Mouse (Mus musculus): ENCODE results near the gene Dnm2. TPM values are rescaled to one million over a fixed set of nuclear protein-coding genes. Genes with fewer than 3 reads are reported as not detected.

Gene Dnm2
- 100 to 1,000 TPM in 1 of 3 experiments, 10 to 100 TPM in 2; 85.4 to 117 (median 97.6) TPM for polyA plus RNA-seq (2017; shearing (Covaris generic))

DNA sequence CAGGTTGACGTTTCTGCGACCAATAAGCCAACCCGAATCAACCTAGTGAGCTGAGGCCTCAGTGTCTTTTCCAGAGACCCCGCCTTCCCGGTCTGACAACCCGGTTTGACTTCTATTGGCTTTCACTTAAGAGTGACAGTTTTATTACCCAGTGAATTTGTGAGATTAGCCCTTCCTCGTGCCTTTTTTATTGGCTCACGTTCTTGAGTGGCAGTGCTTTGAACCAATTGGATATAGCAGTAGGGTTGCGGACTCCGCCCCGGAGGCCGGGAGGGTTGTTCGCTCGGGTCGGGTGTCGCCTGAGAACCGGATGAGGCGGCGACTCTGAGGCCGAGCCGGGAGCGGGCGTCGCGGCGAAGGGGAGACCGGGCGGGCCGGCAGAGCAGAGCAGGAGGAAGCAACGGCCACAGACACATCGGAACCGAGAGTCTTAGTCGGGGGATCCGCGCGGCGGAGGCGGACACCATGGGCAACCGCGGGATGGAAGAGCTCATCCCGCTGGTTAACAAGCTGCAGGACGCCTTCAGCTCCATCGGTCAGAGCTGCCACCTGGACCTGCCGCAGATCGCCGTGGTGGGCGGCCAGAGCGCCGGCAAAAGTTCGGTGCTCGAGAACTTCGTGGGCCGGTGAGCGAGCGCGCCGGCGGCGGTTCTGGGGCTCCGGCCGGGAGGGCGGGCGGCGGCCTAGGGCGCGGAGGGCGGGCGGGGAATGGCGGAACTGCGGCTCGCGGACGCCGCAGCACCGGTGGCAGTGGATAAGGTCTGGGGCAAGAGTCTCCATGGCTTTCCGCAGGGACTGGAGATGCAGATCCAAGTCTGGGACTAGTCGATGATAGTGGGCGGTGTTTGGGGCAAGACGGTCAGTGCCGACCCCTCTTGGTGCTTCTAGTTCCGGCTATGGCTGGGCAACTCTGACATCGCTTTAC is at the start of gene Dnm2:
Dnm2 (plus strand) TSS at position 278 of the 925 bp plus-strand sequence.
- peak; percentile 99 for ATAC-seq

DNA sequence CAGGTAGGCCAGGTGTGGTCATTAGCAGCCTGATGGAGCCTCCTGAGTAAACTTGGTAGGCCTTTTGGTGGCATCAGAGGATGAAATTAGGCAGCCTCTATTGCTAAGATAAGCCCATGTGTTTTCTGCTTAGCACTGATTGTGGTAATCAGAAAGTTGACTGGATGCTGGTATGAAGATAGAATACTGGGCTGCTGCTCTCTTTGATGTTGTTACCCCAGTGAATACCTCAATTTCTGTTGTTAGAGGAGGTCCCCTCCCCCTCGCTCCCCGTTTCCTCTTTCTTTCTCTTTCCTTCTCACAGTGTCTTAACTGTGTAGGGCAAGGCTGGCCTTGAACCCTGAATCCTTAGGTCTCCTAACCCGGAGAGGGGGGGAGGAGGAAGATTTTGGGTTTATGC is 45.5 kb upstream of the Dnm2 start:
- ATAC-seq, result peak; percentile 35

GRCm38 (mm10) chr9:21380868-21381267 is 43.8 kb upstream of the Dnm2 start:
- no peak for ATAC-seq

GRCm38 (mm10) chr9:21383966-21384365 is 40.7 kb upstream of the Dnm2 start:
- ATAC-seq, result no peak

DNA sequence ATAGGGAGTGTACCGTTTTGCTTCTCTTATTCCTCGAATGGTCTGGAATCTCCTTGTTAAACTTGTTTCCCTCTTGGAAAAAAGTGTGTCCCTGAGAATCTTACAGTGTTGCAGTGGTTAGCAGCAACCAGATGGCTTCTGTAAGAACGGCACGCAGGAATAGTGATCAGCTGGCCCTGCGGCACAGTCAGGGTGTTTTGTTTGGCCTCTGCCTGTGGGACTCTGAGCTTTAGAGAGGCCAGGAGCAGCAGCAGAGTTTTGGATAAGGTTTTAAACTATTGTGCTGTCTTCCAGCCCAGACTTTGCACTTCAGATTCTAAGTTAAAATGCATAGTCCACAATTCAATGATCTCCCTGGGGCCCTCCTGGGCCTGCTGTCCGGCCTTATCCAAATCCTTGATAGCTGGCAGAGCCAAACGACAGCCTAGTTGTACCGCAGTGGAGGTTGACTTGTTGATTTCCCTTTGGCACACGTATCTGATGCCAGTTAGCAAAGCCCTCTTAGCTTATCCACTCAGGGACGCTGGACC is 32.0 kb upstream of the Dnm2 start:
- no peak for ATAC-seq

DNA sequence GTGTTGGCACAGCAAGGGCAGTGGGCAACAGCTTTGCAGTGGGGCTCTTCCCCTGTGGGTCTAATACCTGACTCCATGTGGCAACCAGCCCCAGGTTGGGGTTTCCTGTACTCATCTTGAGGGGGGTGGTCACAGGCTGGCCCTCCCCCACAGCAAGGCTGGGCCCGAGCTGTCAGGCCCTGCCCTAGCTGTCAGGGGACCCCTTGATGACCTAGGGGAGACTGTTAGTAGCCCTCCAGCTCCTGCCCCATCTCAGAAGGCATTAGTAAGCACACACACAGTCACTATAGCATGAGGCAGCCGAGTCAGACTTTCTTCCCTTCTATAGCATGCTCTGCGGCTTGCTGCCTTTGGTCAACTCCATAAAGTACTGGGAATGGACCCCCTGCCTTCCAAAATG is 29.0 kb upstream of the Dnm2 start:
- no peak for ATAC-seq

DNA sequence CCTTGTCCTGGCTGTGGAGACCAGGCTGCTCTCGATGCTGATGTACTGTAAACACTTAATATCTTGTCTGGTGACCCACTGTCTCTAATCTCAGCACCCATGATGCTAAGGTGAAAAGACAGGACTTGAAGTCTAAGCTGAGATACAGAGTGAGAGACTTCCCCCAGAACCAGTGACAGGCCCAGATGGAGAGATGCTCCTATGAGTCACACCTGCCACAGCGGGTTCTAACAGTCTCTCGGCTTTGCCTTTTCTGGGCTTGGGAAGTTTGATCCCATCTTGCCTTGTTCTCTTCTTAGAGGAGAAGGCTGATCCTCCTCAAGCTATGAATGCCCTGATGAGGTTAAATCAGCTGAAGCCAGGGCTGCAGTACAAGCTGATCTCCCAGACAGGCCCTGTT is 27.5 kb upstream of the Dnm2 start:
- ATAC-seq, result no peak

DNA sequence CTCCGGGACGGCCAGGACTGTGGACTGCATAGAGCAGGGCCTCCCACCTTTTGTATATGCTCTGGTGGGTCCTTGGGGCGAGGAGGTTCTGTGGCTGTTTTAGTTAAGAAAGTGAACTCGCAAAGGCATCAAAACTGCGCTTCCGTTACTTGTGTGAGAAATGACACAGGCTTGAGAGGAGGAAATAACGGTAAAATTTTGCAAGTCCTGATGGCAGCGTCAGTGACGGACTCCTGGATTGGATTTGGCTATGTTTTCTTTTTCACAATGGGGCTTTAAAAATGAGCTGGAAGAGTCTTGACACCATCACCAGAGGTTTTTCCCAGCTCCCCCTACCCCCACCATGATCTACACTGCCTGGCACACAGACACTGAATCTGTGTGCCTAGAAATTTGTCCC is 23.7 kb upstream of the Dnm2 start:
- no peak for ATAC-seq

DNA sequence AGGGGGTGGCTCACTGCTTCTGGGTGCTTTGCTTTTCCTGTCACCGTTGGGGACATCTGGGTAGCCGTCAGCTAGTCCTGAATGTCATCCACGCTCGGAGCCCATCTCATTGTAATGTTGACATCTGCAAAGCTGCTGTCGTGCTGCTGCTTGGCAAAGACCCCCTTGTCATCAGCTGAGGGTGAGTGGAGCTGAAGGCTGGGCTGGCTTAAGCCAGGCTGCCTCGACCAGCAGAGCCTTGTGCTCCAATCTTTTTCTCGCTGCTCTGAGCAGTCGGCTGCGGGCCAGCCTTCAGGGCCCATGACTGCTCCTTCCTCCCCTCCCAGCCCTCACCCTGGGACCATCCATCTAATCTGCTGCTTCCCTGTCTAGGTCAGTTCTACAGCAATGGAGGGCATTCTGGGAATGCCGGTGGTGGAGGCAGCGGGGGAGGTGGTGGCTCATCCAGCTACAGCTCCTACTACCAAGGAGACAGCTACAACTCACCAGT is 21.9 kb upstream of the Dnm2 start:
- ATAC-seq, result no peak

DNA sequence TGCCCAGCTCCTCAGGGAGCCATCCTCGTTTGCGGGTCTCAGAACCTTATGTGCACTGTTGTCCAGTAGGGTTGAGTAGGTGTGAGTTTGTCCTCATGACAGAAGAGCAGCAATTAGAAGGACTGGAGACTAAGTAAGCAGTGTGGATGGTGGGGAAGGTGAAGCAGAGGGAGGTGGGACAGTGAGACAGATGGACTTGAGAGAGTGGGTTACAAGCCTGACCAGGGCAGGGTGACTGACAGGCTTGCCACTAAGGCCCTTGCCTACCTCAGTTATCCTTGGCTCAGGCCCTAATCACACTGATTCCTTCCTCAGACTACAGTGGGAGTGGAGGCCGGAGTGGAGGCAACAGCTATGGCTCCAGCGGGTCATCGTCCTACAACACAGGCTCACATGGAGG is 21.0 kb upstream of the Dnm2 start:
- ATAC-seq, result no peak

- no peak for ATAC-seq
Observed at GRCm38 (mm10) chr9:21405525-21405924, 19.2 kb upstream of the Dnm2 start.

- ATAC-seq, result no peak
Observed at GRCm38 (mm10) chr9:21407951-21408350, 16.8 kb upstream of the Dnm2 start.

DNA sequence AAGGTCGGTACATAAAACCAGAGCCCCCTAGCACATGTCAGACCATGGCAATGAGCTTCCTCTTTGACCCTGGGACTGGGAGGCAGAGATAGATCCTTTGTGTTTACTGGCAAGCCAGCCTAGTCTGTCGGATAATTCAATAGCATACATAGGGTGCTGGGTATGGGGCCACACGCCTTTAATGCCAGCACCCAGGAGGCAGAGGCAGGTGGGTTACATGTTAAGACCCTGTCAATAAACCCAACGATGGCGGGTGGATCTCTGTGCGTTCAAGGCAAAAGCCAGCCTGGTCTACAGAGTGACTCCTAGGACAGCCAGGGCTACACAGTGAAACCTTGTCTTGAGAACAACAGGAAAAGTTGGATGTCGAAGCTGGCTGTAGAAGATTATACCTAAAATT is 16.1 kb upstream of the Dnm2 start:
- ATAC-seq, result no peak

GRCm38 (mm10) chr9:21409592-21410317 is 15.0 kb upstream of the Dnm2 start:
- ATAC-seq, result peak; percentile 43

- ATAC-seq, result peak; percentile 94
Observed at GRCm38 (mm10) chr9:21411669-21412550, 12.8 kb upstream of the Dnm2 start, which contains the start of gene Qtrt1. TSS of gene Qtrt1 (plus strand) at chr9:21411837.

GRCm38 (mm10) chr9:21417866-21418265 is 6.8 kb upstream of the Dnm2 start:
- no peak for ATAC-seq

DNA sequence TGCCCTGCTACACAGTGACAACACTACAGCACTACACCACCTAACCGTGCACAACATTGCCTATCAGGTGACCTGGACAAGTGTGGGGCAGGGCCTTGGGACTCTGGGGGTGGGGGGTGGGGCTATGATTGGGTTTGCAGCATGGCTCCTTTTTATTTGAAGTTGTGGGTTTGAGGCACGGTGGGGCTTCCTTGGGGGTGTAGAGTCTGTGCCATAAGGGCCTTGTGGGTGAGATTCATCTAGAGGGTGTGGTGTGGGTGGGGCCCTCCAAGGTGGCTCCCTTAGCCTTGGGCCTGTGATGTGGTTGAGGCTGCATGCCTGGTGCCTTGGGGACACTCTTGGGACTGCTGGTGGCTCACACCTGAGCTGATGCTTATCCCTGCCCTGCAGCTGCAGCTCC is 5.1 kb upstream of the Dnm2 start:
- no peak for ATAC-seq

DNA sequence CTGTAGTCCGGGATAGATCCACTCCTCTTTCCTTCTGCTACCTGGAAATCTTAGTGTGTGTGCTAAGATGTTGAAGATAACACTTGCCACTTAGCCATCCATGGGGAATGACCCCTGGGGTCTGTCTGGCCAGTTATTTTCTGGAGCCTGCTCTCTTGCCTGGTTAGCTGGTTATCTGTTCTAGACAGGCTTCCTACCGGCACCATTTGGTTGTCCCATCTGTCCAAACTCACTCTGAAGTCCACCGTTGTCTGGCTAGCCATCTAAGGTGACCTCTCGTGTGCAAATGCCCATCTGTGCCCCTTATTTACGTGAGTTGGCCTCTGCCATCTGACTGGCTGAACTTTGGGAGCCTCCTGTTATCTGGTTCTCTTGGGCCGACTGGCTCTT is 843 bp downstream of the Dnm2 start:
- no peak for ATAC-seq

GRCm38 (mm10) chr9:21426013-21426412 is 1.3 kb downstream of the Dnm2 start:
- no peak for ATAC-seq

DNA sequence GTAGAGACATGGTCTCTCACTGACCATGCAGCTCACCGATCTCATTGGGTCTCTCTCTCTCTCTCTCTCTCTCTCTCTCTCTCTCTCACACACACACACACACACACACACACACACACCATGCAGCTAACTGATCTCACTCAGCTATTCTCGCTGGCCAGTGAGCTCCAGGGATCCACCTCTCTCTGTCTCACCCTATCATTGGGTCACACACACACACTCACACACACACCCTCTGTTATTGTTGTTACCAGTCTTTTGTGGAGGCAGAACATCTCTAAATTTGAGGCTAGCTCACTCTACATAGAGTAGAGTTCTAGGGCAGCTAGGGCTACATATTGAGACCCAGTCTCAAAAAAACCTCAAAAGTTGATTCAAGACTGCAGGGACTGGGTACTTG is 1.8 kb downstream of the Dnm2 start:
- no peak for ATAC-seq

GRCm38 (mm10) chr9:21427773-21428172 is 3.1 kb downstream of the Dnm2 start:
- no peak for ATAC-seq

DNA sequence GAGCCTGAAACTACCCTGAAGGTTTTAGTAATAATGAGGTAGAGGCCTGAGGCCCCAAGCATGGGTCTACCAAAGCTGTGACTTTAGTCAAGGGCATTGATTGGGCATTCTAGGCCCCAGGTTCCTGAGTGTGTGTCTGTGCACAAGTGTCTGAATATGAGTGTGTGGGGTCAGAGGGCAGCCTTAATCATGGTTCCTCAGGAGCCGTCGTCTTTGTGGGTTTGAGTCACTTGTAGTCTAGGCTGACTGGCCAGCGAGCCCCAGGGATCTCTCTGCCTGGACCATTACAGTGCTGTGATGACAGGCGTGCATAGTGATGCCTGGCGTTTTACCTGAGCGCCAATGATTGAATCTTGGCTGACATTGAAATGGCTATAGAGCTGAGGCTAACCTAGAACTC is 3.5 kb downstream of the Dnm2 start:
- ATAC-seq, result no peak
